Mouse (Mus musculus): ENCODE data around the gene Mrvi1. TPM values are rescaled to one million over a fixed set of nuclear protein-coding genes. Genes with fewer than 3 reads are reported as not detected.

The Mrvi1 gene
- polyA plus RNA-seq (2015; fragmentation: Nextera tagmentation; extraction: Ambion mirVana): 3.2 and 5.5 TPM in 2 replicates

GRCm38 (mm10) chr7:110982053-110982705 lies at the start of gene Mrvi1:
Gene Mrvi1 (minus strand): TSS chr7:110982461.
- Histone ChIP-seq H3K9ac (ENCODE audit: low read length) (peak within 1 kb of the TSS; percentile 49), H3K36me3 (ENCODE audit: control insufficient read depth, insufficient read depth) (no peaks in the 10 kb centered on the region), H3K4me1 (ENCODE audit: control insufficient read depth, insufficient read depth, low read length) (peaks cover 28% of the 10 kb centered on the region), H3K4me3 (ENCODE audit: low read length) (peak within 1 kb of the TSS; percentile 28), H3K9me3 (replicated peaks; ENCODE audit: control insufficient read depth, low read length) (no peaks in the 10 kb centered on the region), H3K27ac (ENCODE audit: low read length) (peak within 1 kb of the TSS; percentile 83), H3K4me2 (ENCODE audit: low read depth, low read length) (peak within 1 kb of the TSS; percentile 49), H3K27me3 (ENCODE audit: control insufficient read depth, insufficient read depth, low read length) (no peaks in the 10 kb centered on the region)
- WGBS: 21% methylated on average over 7 of the region's 7 CpGs
- ATAC-seq (replicated peaks; ENCODE audit: extremely low read depth, insufficient read depth, low FRiP score): peak; percentile 65

DNA sequence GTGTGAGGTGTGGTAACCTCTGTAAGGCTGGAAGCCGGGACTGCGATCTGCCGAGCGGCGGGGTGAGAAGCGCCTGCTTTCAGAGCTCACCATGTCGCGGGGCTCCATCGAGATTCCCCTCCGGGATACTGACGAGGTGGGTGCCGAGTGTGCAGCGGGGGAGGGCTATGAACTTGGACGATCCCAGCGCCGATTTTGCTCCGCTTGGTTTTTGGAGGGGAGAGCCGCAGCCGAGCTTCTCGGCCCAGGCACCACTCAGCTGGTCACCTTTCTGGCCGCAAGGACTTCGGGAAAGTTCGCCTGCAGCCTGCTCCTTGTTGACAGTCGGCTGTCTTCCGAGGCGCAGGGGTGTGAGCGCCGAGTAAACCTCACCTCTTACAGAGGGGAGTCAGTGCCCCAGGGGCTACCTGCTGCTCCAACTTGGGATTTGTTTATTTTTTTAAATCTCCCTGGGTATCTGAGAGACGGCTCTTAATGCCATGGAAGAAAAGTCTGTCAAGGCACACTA lies 46.8 kb upstream of the Mrvi1 start:
- peak overlapping the region; percentile 89 for H3K4me2 ChIP-seq (ENCODE audit: low read depth, low read length)
- H3K9me3 ChIP-seq (replicated peaks; ENCODE audit: control insufficient read depth, low read length): no peaks in the 10 kb centered on the region
- H3K9ac ChIP-seq (ENCODE audit: low read length): peak overlapping the region; percentile 90
- H3K27ac ChIP-seq (ENCODE audit: low read length): peak overlapping the region; percentile 97
- peak overlapping the region; percentile 96 for H3K4me3 ChIP-seq (ENCODE audit: low read length)
- H3K36me3 ChIP-seq (ENCODE audit: control insufficient read depth, insufficient read depth): peaks cover 6% of the 10 kb centered on the region
- H3K27me3 ChIP-seq (ENCODE audit: control insufficient read depth, insufficient read depth, low read length): no peaks in the 10 kb centered on the region
- peaks cover 7% of the 10 kb centered on the region for H3K4me1 ChIP-seq (ENCODE audit: control insufficient read depth, insufficient read depth, low read length)
- peak; percentile 20 for ATAC-seq (replicated peaks; ENCODE audit: extremely low read depth, insufficient read depth, low FRiP score)
- under 1% methylated on average over 29 of the region's 29 CpGs for WGBS

- Histone ChIP-seq H3K36me3 (ENCODE audit: control insufficient read depth, insufficient read depth) (peaks cover 4% of the 10 kb centered on the region), H3K4me3 (ENCODE audit: low read length) (peak within 1 kb of the TSS; percentile 96), H3K4me2 (ENCODE audit: low read depth, low read length) (peak within 1 kb of the TSS; percentile 89), H3K27ac (ENCODE audit: low read length) (peak within 1 kb of the TSS; percentile 97), H3K9ac (ENCODE audit: low read length) (peak within 1 kb of the TSS; percentile 90), H3K9me3 (replicated peaks; ENCODE audit: control insufficient read depth, low read length) (no peaks in the 10 kb centered on the region), H3K4me1 (ENCODE audit: control insufficient read depth, insufficient read depth, low read length) (peaks cover 7% of the 10 kb centered on the region), H3K27me3 (ENCODE audit: control insufficient read depth, insufficient read depth, low read length) (no peaks in the 10 kb centered on the region)
- WGBS: 7% methylated on average over 45 of the region's 45 CpGs
- ATAC-seq (replicated peaks; ENCODE audit: extremely low read depth, insufficient read depth, low FRiP score): peak; percentile 98
Observed at GRCm38 (mm10) chr7:111028281-111029045, 46.2 kb upstream of the Mrvi1 start, which contains the start of gene Ctr9. Gene Ctr9 (plus strand): TSS chr7:111028951.

- Histone ChIP-seq H3K27me3 (ENCODE audit: control insufficient read depth, insufficient read depth, low read length) (no peaks in the 10 kb centered on the region), H3K36me3 (ENCODE audit: control insufficient read depth, insufficient read depth) (no peaks in the 10 kb centered on the region), H3K27ac (ENCODE audit: low read length) (no peak overlapping the region), H3K4me2 (ENCODE audit: low read depth, low read length) (no peak overlapping the region), H3K9me3 (replicated peaks; ENCODE audit: control insufficient read depth, low read length) (no peaks in the 10 kb centered on the region), H3K9ac (ENCODE audit: low read length) (no peak overlapping the region), H3K4me3 (ENCODE audit: low read length) (no peak overlapping the region), H3K4me1 (ENCODE audit: control insufficient read depth, insufficient read depth, low read length) (peaks cover 7% of the 10 kb centered on the region)
- ATAC-seq (replicated peaks; ENCODE audit: extremely low read depth, insufficient read depth, low FRiP score): no peak
- 51% methylated on average over 4 of the region's 4 CpGs for WGBS
Observed at GRCm38 (mm10) chr7:111024912-111025311, 42.7 kb upstream of the Mrvi1 start.

- no peak overlapping the region for H3K27ac ChIP-seq (ENCODE audit: low read length)
Observed at GRCm38 (mm10) chr7:111024068-111024594, 41.9 kb upstream of the Mrvi1 start.

GRCm38 (mm10) chr7:111020814-111021213 lies 38.6 kb upstream of the Mrvi1 start:
- no peak for ATAC-seq (replicated peaks; ENCODE audit: extremely low read depth, insufficient read depth, low FRiP score)
- H3K27me3 ChIP-seq (ENCODE audit: control insufficient read depth, insufficient read depth, low read length): no peaks in the 10 kb centered on the region
- H3K9ac ChIP-seq (ENCODE audit: low read length): no peak overlapping the region
- peaks cover 2% of the 10 kb centered on the region for H3K4me1 ChIP-seq (ENCODE audit: control insufficient read depth, insufficient read depth, low read length)
- no peak overlapping the region for H3K4me2 ChIP-seq (ENCODE audit: low read depth, low read length)
- no peaks in the 10 kb centered on the region for H3K36me3 ChIP-seq (ENCODE audit: control insufficient read depth, insufficient read depth)
- no peak overlapping the region for H3K27ac ChIP-seq (ENCODE audit: low read length)
- no peak overlapping the region for H3K4me3 ChIP-seq (ENCODE audit: low read length)
- no peaks in the 10 kb centered on the region for H3K9me3 ChIP-seq (replicated peaks; ENCODE audit: control insufficient read depth, low read length)
- WGBS: 56% methylated on average over 4 of the region's 4 CpGs

More at GRCm38 (mm10) chr7:111024068-111024594, 41.9 kb upstream of the Mrvi1 start:
- H3K27me3 ChIP-seq (ENCODE audit: control insufficient read depth, insufficient read depth, low read length): no peaks in the 10 kb centered on the region
- H3K4me2 ChIP-seq (ENCODE audit: low read depth, low read length): no peak overlapping the region; the same call in 1 of the 2 replicates
- no peak overlapping the region for H3K9ac ChIP-seq (ENCODE audit: low read length)
- peaks cover 2% of the 10 kb centered on the region for H3K4me1 ChIP-seq (ENCODE audit: control insufficient read depth, insufficient read depth, low read length)
- H3K4me3 ChIP-seq (ENCODE audit: low read length): no peak overlapping the region
- no peak for ATAC-seq (replicated peaks; ENCODE audit: extremely low read depth, insufficient read depth, low FRiP score)
- H3K9me3 ChIP-seq (replicated peaks; ENCODE audit: control insufficient read depth, low read length): no peaks in the 10 kb centered on the region
- 40% methylated on average over 8 of the region's 8 CpGs for WGBS
- H3K36me3 ChIP-seq (ENCODE audit: control insufficient read depth, insufficient read depth): no peaks in the 10 kb centered on the region

DNA sequence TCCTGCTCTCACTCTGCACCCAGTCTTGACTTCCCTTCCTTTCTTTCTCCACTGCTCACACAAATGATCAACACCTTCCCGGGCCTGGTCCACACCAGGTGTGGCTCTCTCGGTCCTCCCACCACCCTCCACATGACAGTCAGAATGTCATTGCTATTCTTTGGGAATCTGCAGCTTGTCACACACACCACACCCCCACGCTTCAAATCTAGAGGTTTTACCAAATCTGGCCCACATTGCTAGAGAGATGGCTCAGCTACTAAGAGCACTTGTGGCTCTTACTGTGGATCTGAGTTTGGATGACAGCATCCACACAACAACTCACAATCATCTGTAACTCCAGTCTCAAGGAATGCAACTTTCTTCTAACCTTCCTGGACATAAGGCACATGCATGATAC lies 34.7 kb upstream of the Mrvi1 start:
- Histone ChIP-seq H3K4me2 (ENCODE audit: low read depth, low read length) (no peak overlapping the region), H3K36me3 (ENCODE audit: control insufficient read depth, insufficient read depth) (no peaks in the 10 kb centered on the region), H3K9ac (ENCODE audit: low read length) (no peak overlapping the region), H3K4me3 (ENCODE audit: low read length) (no peak overlapping the region), H3K9me3 (replicated peaks; ENCODE audit: control insufficient read depth, low read length) (no peaks in the 10 kb centered on the region), H3K27ac (ENCODE audit: low read length) (no peak overlapping the region), H3K4me1 (ENCODE audit: control insufficient read depth, insufficient read depth, low read length) (peaks cover 3% of the 10 kb centered on the region; the same call in 1 of the 2 replicates), H3K27me3 (ENCODE audit: control insufficient read depth, insufficient read depth, low read length) (no peaks in the 10 kb centered on the region)
- ATAC-seq (replicated peaks; ENCODE audit: extremely low read depth, insufficient read depth, low FRiP score): no peak
- 60% methylated on average over 3 of the region's 3 CpGs for WGBS

- H3K4me1 ChIP-seq (ENCODE audit: control insufficient read depth, insufficient read depth, low read length): peaks cover 3% of the 10 kb centered on the region; the same call in 1 of the 2 replicates
- H3K9ac ChIP-seq (ENCODE audit: low read length): no peak overlapping the region
- no peak overlapping the region for H3K4me3 ChIP-seq (ENCODE audit: low read length)
- no peak for ATAC-seq (replicated peaks; ENCODE audit: extremely low read depth, insufficient read depth, low FRiP score)
- 63% methylated on average over 5 of the region's 5 CpGs for WGBS
- no peaks in the 10 kb centered on the region for H3K36me3 ChIP-seq (ENCODE audit: control insufficient read depth, insufficient read depth)
- H3K27ac ChIP-seq (ENCODE audit: low read length): no peak overlapping the region
- no peaks in the 10 kb centered on the region for H3K9me3 ChIP-seq (replicated peaks; ENCODE audit: control insufficient read depth, low read length)
- H3K27me3 ChIP-seq (ENCODE audit: control insufficient read depth, insufficient read depth, low read length): no peaks in the 10 kb centered on the region
- H3K4me2 ChIP-seq (ENCODE audit: low read depth, low read length): no peak overlapping the region
Observed at GRCm38 (mm10) chr7:111015731-111016130, 33.5 kb upstream of the Mrvi1 start.

Data from heart, embryonic 16.5 days (tissue).